Mouse (Mus musculus) embryonic facial prominence, embryonic 10.5 days (tissue): Measurements from ENCODE around the gene Prdm16. TPM values are rescaled to one million over a fixed set of nuclear protein-coding genes. Genes with fewer than 3 reads are reported as not detected.

Experiments used
- DNase-seq: peaks from one replicate; pipeline ENCODE4 v3.0.0-alpha.2; 2017; ENCODE audit warnings: low spot score
- H3K27ac ChIP-seq: fragments of 300-500 bp; sonication (generic); replicated peaks from 2 replicates; pipeline ENCODE4 v1.5.1; 2016; ENCODE audit warnings: mild to moderate bottlenecking
- H3K27me3 ChIP-seq: fragments of 300-500 bp; sonication (generic); replicated peaks from 2 replicates; pipeline ENCODE4 v1.6.1; 2016; ENCODE audit warnings: low read depth, mild to moderate bottlenecking; ENCODE audit not compliant: poor library complexity, severe bottlenecking
- H3K36me3 ChIP-seq: fragments of 300-500 bp; sonication (generic); replicated peaks from 2 replicates; pipeline ENCODE4 v1.6.1; 2016; ENCODE audit warnings: mild to moderate bottlenecking, moderate library complexity
- H3K4me1 ChIP-seq: fragments of 300-500 bp; sonication (generic); 2 replicates; pipeline ENCODE4 v1.6.1; 2016
- H3K4me3 ChIP-seq: fragments of 300-500 bp; sonication (generic); 2 replicates; pipeline ENCODE4 v1.5.1; 2016; ENCODE audit warnings: mild to moderate bottlenecking, moderate library complexity
- H3K9me3 ChIP-seq: fragments of 300-500 bp; sonication (generic); 2 replicates; pipeline ENCODE4 v1.6.1; 2016; ENCODE audit warnings: mild to moderate bottlenecking
- WGBS: fragments of 180-500 bp; shearing (Covaris S2); methylation state at CpG from one replicate; pipeline ENCODE4 v1.1.7; 2016; 5-methylcytosine and 5-hydroxymethylcytosine counted together
- polyA plus RNA-seq: library from polyadenylated mRNA; unstranded; fragments of >200 nt; fragmentation: Nextera tagmentation; extraction: Ambion mirVana; gene quantifications from 2 replicates; pipeline ENCODE4 v1.2.1, GENCODE M21; 2016

The Prdm16 gene
- polyA plus RNA-seq, 1 experiment from 2014 or later = 44.5 TPM

- H3K27ac ChIP-seq = peak overlapping the region; percentile 27; the same call in 1 of the 2 replicates
- H3K36me3 ChIP-seq = peaks cover 57% of the 10 kb centered on the region
- WGBS = 61% methylated on average over 19 of the region's 19 CpGs
- H3K27me3 ChIP-seq = peaks cover 27% of the 10 kb centered on the region; the same call in 1 of the 2 replicates
- peaks cover 28% of the 10 kb centered on the region for H3K4me1 ChIP-seq
- DNase-seq = no peak
- no peak overlapping the region for H3K4me3 ChIP-seq
- no peaks in the 10 kb centered on the region for H3K9me3 ChIP-seq
These were observed 289.7 kb downstream of the Prdm16 start for GRCm38 (mm10) chr4:154346731-154347522.

GRCm38 (mm10) chr4:154336650-154337049 lies 300.0 kb downstream of the Prdm16 start:
- Histone ChIP-seq H3K4me3 (no peak overlapping the region), H3K36me3 (peaks cover 81% of the 10 kb centered on the region), H3K4me1 (peaks cover 61% of the 10 kb centered on the region), H3K27me3 (peaks cover 71% of the 10 kb centered on the region), H3K27ac (peak overlapping the region; percentile 85), H3K9me3 (no peaks in the 10 kb centered on the region)
- peak; percentile 70 for DNase-seq
- whole genome bisulfite sequencing = 10% methylated on average over 10 of the region's 10 CpGs

GRCm38 (mm10) chr4:154335761-154336160 lies 300.9 kb downstream of the Prdm16 start, which contains the start of gene B230104I21Rik:
Gene B230104I21Rik (plus strand): TSS chr4:154336127.
- peaks cover 70% of the 10 kb centered on the region for H3K4me1 ChIP-seq
- peaks cover 72% of the 10 kb centered on the region for H3K36me3 ChIP-seq
- peaks cover 80% of the 10 kb centered on the region for H3K27me3 ChIP-seq
- WGBS = 80% methylated on average over 12 of the region's 12 CpGs
- H3K27ac ChIP-seq = peak within 1 kb of the TSS; percentile 85
- peak within 1 kb of the TSS; percentile 27; the same call in 1 of the 2 replicates for H3K4me3 ChIP-seq
- no peaks in the 10 kb centered on the region for H3K9me3 ChIP-seq
- DNase-seq = no peak

GRCm38 (mm10) chr4:154334699-154335402 lies 301.8 kb downstream of the Prdm16 start:
- H3K36me3 ChIP-seq = peaks cover 63% of the 10 kb centered on the region
- peak overlapping the region; percentile 27; the same call in 1 of the 2 replicates for H3K4me3 ChIP-seq
- peak; percentile 59 for DNase-seq
- H3K27me3 ChIP-seq = peaks cover 86% of the 10 kb centered on the region
- H3K27ac ChIP-seq = peak overlapping the region; percentile 85
- no peaks in the 10 kb centered on the region for H3K9me3 ChIP-seq
- 62% methylated on average over 48 of the region's 48 CpGs for WGBS
- H3K4me1 ChIP-seq = peaks cover 79% of the 10 kb centered on the region

GRCm38 (mm10) chr4:154333300-154333699 lies 303.4 kb downstream of the Prdm16 start:
- H3K27me3 ChIP-seq = peaks cover 79% of the 10 kb centered on the region
- H3K9me3 ChIP-seq = no peaks in the 10 kb centered on the region
- 70% methylated on average over 8 of the region's 8 CpGs for WGBS
- H3K4me1 ChIP-seq = peaks cover 94% of the 10 kb centered on the region
- no peak overlapping the region for H3K4me3 ChIP-seq
- no peak for DNase-seq
- H3K36me3 ChIP-seq = peaks cover 48% of the 10 kb centered on the region
- H3K27ac ChIP-seq = peak overlapping the region; percentile 85

GRCm38 (mm10) chr4:154331271-154331670 lies 305.4 kb downstream of the Prdm16 start:
- H3K36me3 ChIP-seq = peaks cover 50% of the 10 kb centered on the region
- DNase-seq = peak; percentile 37
- H3K9me3 ChIP-seq = no peaks in the 10 kb centered on the region
- peak overlapping the region; percentile 72 for H3K27ac ChIP-seq
- H3K4me3 ChIP-seq = no peak overlapping the region
- 44% methylated on average over 12 of the region's 12 CpGs for WGBS
- peaks cover 76% of the 10 kb centered on the region for H3K27me3 ChIP-seq
- peaks cover 83% of the 10 kb centered on the region for H3K4me1 ChIP-seq

- Histone ChIP-seq H3K36me3 (peaks cover 51% of the 10 kb centered on the region), H3K9me3 (no peaks in the 10 kb centered on the region), H3K4me3 (no peak overlapping the region), H3K27me3 (peaks cover 66% of the 10 kb centered on the region), H3K4me1 (peaks cover 71% of the 10 kb centered on the region), H3K27ac (peak overlapping the region; percentile 62; the same call in 1 of the 2 replicates)
- DNase-seq = no peak
- WGBS = 87% methylated on average over 7 of the region's 7 CpGs
These were observed 306.7 kb downstream of the Prdm16 start for GRCm38 (mm10) chr4:154330001-154330400.

- Histone ChIP-seq H3K9me3 (no peaks in the 10 kb centered on the region), H3K36me3 (peaks cover 49% of the 10 kb centered on the region), H3K4me3 (peak overlapping the region; percentile 41), H3K27ac (peak overlapping the region; percentile 62; the same call in 1 of the 2 replicates), H3K4me1 (peaks cover 59% of the 10 kb centered on the region), H3K27me3 (peaks cover 54% of the 10 kb centered on the region)
- DNase-seq = peak; percentile 83
- WGBS = 4% methylated on average over 6 of the region's 6 CpGs
These were observed 307.8 kb downstream of the Prdm16 start for GRCm38 (mm10) chr4:154328836-154329235.

- H3K4me3 ChIP-seq = peak overlapping the region; percentile 41
- no peak for DNase-seq
- H3K27ac ChIP-seq = no peak overlapping the region; the same call in 1 of the 2 replicates
- peaks cover 55% of the 10 kb centered on the region for H3K4me1 ChIP-seq
- H3K9me3 ChIP-seq = no peaks in the 10 kb centered on the region
- peaks cover 49% of the 10 kb centered on the region for H3K36me3 ChIP-seq
- H3K27me3 ChIP-seq = peaks cover 51% of the 10 kb centered on the region
- 4% methylated on average over 20 of the region's 20 CpGs for WGBS
These were observed 308.2 kb downstream of the Prdm16 start for GRCm38 (mm10) chr4:154328431-154328830.

GRCm38 (mm10) chr4:154325410-154325809 lies 311.3 kb downstream of the Prdm16 start:
- Histone ChIP-seq H3K9me3 (no peaks in the 10 kb centered on the region), H3K36me3 (peaks cover 69% of the 10 kb centered on the region), H3K27me3 (peaks cover 36% of the 10 kb centered on the region), H3K4me3 (no peak overlapping the region), H3K27ac (no peak overlapping the region; the same call in 1 of the 2 replicates), H3K4me1 (peaks cover 25% of the 10 kb centered on the region)
- WGBS = 72% methylated on average over 4 of the region's 4 CpGs
- DNase-seq = no peak

GRCm38 (mm10) chr4:154313622-154313967 lies 323.1 kb downstream of the Prdm16 start:
- no peak overlapping the region for H3K27ac ChIP-seq

GRCm38 (mm10) chr4:154312935-154313621 lies 323.6 kb downstream of the Prdm16 start:
- WGBS = 22% methylated on average over 4 of the region's 4 CpGs
- Histone ChIP-seq H3K4me1 (peaks cover 31% of the 10 kb centered on the region), H3K27ac (peak overlapping the region; percentile 59), H3K27me3 (peaks cover 7% of the 10 kb centered on the region), H3K9me3 (no peaks in the 10 kb centered on the region), H3K36me3 (peaks cover 9% of the 10 kb centered on the region), H3K4me3 (no peak overlapping the region)
- no peak for DNase-seq

More at GRCm38 (mm10) chr4:154313622-154313967, 323.1 kb downstream of the Prdm16 start:
- no peak overlapping the region for H3K4me3 ChIP-seq
- H3K36me3 ChIP-seq = peaks cover 13% of the 10 kb centered on the region
- peaks cover 31% of the 10 kb centered on the region for H3K4me1 ChIP-seq
- no peak for DNase-seq
- 69% methylated on average over 11 of the region's 11 CpGs for WGBS
- no peaks in the 10 kb centered on the region for H3K9me3 ChIP-seq
- peaks cover 7% of the 10 kb centered on the region for H3K27me3 ChIP-seq
